Mouse (Mus musculus): Measurements from ENCODE around the gene Plxdc2. TPM values are rescaled to one million over a fixed set of nuclear protein-coding genes. Genes with fewer than 3 reads are reported as not detected.

The Plxdc2 gene
- polyA plus RNA-seq, 1 experiment from 2014 or later, result 25.3 TPM

- H3K36me3 ChIP-seq (ENCODE audit: control insufficient read depth, insufficient read depth, low read length), result no peaks in the 10 kb centered on the region
- H3K4me3 ChIP-seq (ENCODE audit: low read depth, low read length), result no peak overlapping the region
- H3K27ac ChIP-seq (ENCODE audit: low read depth, low read length), result no peak overlapping the region
- no peaks in the 10 kb centered on the region for H3K9me3 ChIP-seq (ENCODE audit: control insufficient read depth, low read length)
- no peaks in the 10 kb centered on the region for H3K4me1 ChIP-seq (ENCODE audit: control insufficient read depth, insufficient read depth, low read length)
- H3K27me3 ChIP-seq (ENCODE audit: control insufficient read depth, insufficient read depth, low read length), result no peaks in the 10 kb centered on the region
- no peak overlapping the region for H3K4me2 ChIP-seq (ENCODE audit: low read depth, low read length)
- ATAC-seq (ENCODE audit: low read depth), result no peak
- 91% methylated on average over 2 of the region's 2 CpGs for WGBS
- H3K9ac ChIP-seq (replicated peaks; ENCODE audit: low read depth, low read length), result no peak overlapping the region
Measured at GRCm38 (mm10) chr2:16651713-16652112, 295.6 kb downstream of the Plxdc2 start.

- Histone ChIP-seq H3K9me3 (ENCODE audit: control insufficient read depth, low read length) (no peaks in the 10 kb centered on the region), H3K36me3 (ENCODE audit: control insufficient read depth, insufficient read depth, low read length) (no peaks in the 10 kb centered on the region), H3K4me2 (ENCODE audit: low read depth, low read length) (no peak overlapping the region), H3K27me3 (ENCODE audit: control insufficient read depth, insufficient read depth, low read length) (no peaks in the 10 kb centered on the region), H3K4me1 (ENCODE audit: control insufficient read depth, insufficient read depth, low read length) (no peaks in the 10 kb centered on the region), H3K27ac (ENCODE audit: low read depth, low read length) (no peak overlapping the region), H3K9ac (replicated peaks; ENCODE audit: low read depth, low read length) (no peak overlapping the region), H3K4me3 (ENCODE audit: low read depth, low read length) (no peak overlapping the region)
- 14% methylated on average over 1 of the region's 1 CpGs for WGBS
- no peak for ATAC-seq (ENCODE audit: low read depth)
Measured at GRCm38 (mm10) chr2:16664516-16664915, 308.4 kb downstream of the Plxdc2 start.

GRCm38 (mm10) chr2:16668391-16668790, 312.3 kb downstream of the Plxdc2 start:
- Histone ChIP-seq H3K4me2 (ENCODE audit: low read depth, low read length) (no peak overlapping the region), H3K4me1 (ENCODE audit: control insufficient read depth, insufficient read depth, low read length) (no peaks in the 10 kb centered on the region), H3K9me3 (ENCODE audit: control insufficient read depth, low read length) (no peaks in the 10 kb centered on the region), H3K27ac (ENCODE audit: low read depth, low read length) (no peak overlapping the region), H3K27me3 (ENCODE audit: control insufficient read depth, insufficient read depth, low read length) (no peaks in the 10 kb centered on the region), H3K9ac (replicated peaks; ENCODE audit: low read depth, low read length) (no peak overlapping the region), H3K36me3 (ENCODE audit: control insufficient read depth, insufficient read depth, low read length) (no peaks in the 10 kb centered on the region), H3K4me3 (ENCODE audit: low read depth, low read length) (no peak overlapping the region)
- no peak for ATAC-seq (ENCODE audit: low read depth)
- WGBS, result 96% methylated on average over 1 of the region's 1 CpGs

- ATAC-seq (ENCODE audit: low read depth), result no peak
- Histone ChIP-seq H3K4me3 (ENCODE audit: low read depth, low read length) (no peak overlapping the region), H3K27me3 (ENCODE audit: control insufficient read depth, insufficient read depth, low read length) (no peaks in the 10 kb centered on the region), H3K27ac (ENCODE audit: low read depth, low read length) (no peak overlapping the region), H3K4me2 (ENCODE audit: low read depth, low read length) (no peak overlapping the region), H3K9ac (replicated peaks; ENCODE audit: low read depth, low read length) (no peak overlapping the region), H3K9me3 (ENCODE audit: control insufficient read depth, low read length) (no peaks in the 10 kb centered on the region), H3K36me3 (ENCODE audit: control insufficient read depth, insufficient read depth, low read length) (no peaks in the 10 kb centered on the region), H3K4me1 (ENCODE audit: control insufficient read depth, insufficient read depth, low read length) (no peaks in the 10 kb centered on the region)
- 95% methylated on average over 3 of the region's 3 CpGs for WGBS
Measured at GRCm38 (mm10) chr2:16682905-16683304, 326.8 kb downstream of the Plxdc2 start.

GRCm38 (mm10) chr2:16683739-16684138, 327.6 kb downstream of the Plxdc2 start:
- Histone ChIP-seq H3K4me1 (ENCODE audit: control insufficient read depth, insufficient read depth, low read length) (no peaks in the 10 kb centered on the region), H3K9ac (replicated peaks; ENCODE audit: low read depth, low read length) (no peak overlapping the region), H3K27me3 (ENCODE audit: control insufficient read depth, insufficient read depth, low read length) (no peaks in the 10 kb centered on the region), H3K9me3 (ENCODE audit: control insufficient read depth, low read length) (no peaks in the 10 kb centered on the region), H3K4me2 (ENCODE audit: low read depth, low read length) (no peak overlapping the region), H3K27ac (ENCODE audit: low read depth, low read length) (no peak overlapping the region), H3K36me3 (ENCODE audit: control insufficient read depth, insufficient read depth, low read length) (no peaks in the 10 kb centered on the region), H3K4me3 (ENCODE audit: low read depth, low read length) (no peak overlapping the region)
- WGBS, result 90% methylated on average over 3 of the region's 3 CpGs
- ATAC-seq (ENCODE audit: low read depth), result no peak

GRCm38 (mm10) chr2:16684529-16684928, 328.4 kb downstream of the Plxdc2 start:
- ATAC-seq (ENCODE audit: low read depth), result no peak
- Histone ChIP-seq H3K9ac (replicated peaks; ENCODE audit: low read depth, low read length) (no peak overlapping the region), H3K36me3 (ENCODE audit: control insufficient read depth, insufficient read depth, low read length) (no peaks in the 10 kb centered on the region), H3K27ac (ENCODE audit: low read depth, low read length) (no peak overlapping the region), H3K9me3 (ENCODE audit: control insufficient read depth, low read length) (no peaks in the 10 kb centered on the region), H3K4me3 (ENCODE audit: low read depth, low read length) (no peak overlapping the region), H3K4me1 (ENCODE audit: control insufficient read depth, insufficient read depth, low read length) (no peaks in the 10 kb centered on the region), H3K4me2 (ENCODE audit: low read depth, low read length) (no peak overlapping the region), H3K27me3 (ENCODE audit: control insufficient read depth, insufficient read depth, low read length) (no peaks in the 10 kb centered on the region)
- 84% methylated on average over 1 of the region's 1 CpGs for WGBS

- H3K9ac ChIP-seq (replicated peaks; ENCODE audit: low read depth, low read length), result no peak overlapping the region
- ATAC-seq (ENCODE audit: low read depth), result no peak
- no peaks in the 10 kb centered on the region for H3K9me3 ChIP-seq (ENCODE audit: control insufficient read depth, low read length)
- 65% methylated on average over 2 of the region's 2 CpGs for WGBS
- no peaks in the 10 kb centered on the region for H3K4me1 ChIP-seq (ENCODE audit: control insufficient read depth, insufficient read depth, low read length)
- H3K27ac ChIP-seq (ENCODE audit: low read depth, low read length), result no peak overlapping the region
- H3K36me3 ChIP-seq (ENCODE audit: control insufficient read depth, insufficient read depth, low read length), result no peaks in the 10 kb centered on the region
- H3K4me2 ChIP-seq (ENCODE audit: low read depth, low read length), result no peak overlapping the region
- no peaks in the 10 kb centered on the region for H3K27me3 ChIP-seq (ENCODE audit: control insufficient read depth, insufficient read depth, low read length)
- H3K4me3 ChIP-seq (ENCODE audit: low read depth, low read length), result no peak overlapping the region
Measured at GRCm38 (mm10) chr2:16696390-16696789, 340.3 kb downstream of the Plxdc2 start.

- no peak overlapping the region for H3K27ac ChIP-seq (ENCODE audit: low read depth, low read length)
- H3K4me2 ChIP-seq (ENCODE audit: low read depth, low read length), result no peak overlapping the region
- H3K9ac ChIP-seq (replicated peaks; ENCODE audit: low read depth, low read length), result no peak overlapping the region
- no peaks in the 10 kb centered on the region for H3K9me3 ChIP-seq (ENCODE audit: control insufficient read depth, low read length)
- no peaks in the 10 kb centered on the region for H3K27me3 ChIP-seq (ENCODE audit: control insufficient read depth, insufficient read depth, low read length)
- no peaks in the 10 kb centered on the region for H3K4me1 ChIP-seq (ENCODE audit: control insufficient read depth, insufficient read depth, low read length)
- no peak for ATAC-seq (ENCODE audit: low read depth)
- H3K36me3 ChIP-seq (ENCODE audit: control insufficient read depth, insufficient read depth, low read length), result no peaks in the 10 kb centered on the region
- WGBS, result 78% methylated on average over 5 of the region's 5 CpGs
- H3K4me3 ChIP-seq (ENCODE audit: low read depth, low read length), result no peak overlapping the region
Measured at GRCm38 (mm10) chr2:16697181-16697580, 341.1 kb downstream of the Plxdc2 start.

- H3K27ac ChIP-seq (ENCODE audit: low read depth, low read length), result no peak overlapping the region
- ATAC-seq (ENCODE audit: low read depth), result no peak
- H3K4me3 ChIP-seq (ENCODE audit: low read depth, low read length), result no peak overlapping the region
- no peaks in the 10 kb centered on the region for H3K36me3 ChIP-seq (ENCODE audit: control insufficient read depth, insufficient read depth, low read length)
- no peak overlapping the region for H3K4me2 ChIP-seq (ENCODE audit: low read depth, low read length)
- no peaks in the 10 kb centered on the region for H3K27me3 ChIP-seq (ENCODE audit: control insufficient read depth, insufficient read depth, low read length)
- no peaks in the 10 kb centered on the region for H3K4me1 ChIP-seq (ENCODE audit: control insufficient read depth, insufficient read depth, low read length)
- 86% methylated on average over 2 of the region's 2 CpGs for WGBS
- no peaks in the 10 kb centered on the region for H3K9me3 ChIP-seq (ENCODE audit: control insufficient read depth, low read length)
- H3K9ac ChIP-seq (replicated peaks; ENCODE audit: low read depth, low read length), result no peak overlapping the region
Measured at GRCm38 (mm10) chr2:16706227-16706626, 350.1 kb downstream of the Plxdc2 start.

GRCm38 (mm10) chr2:16709885-16710284, 353.8 kb downstream of the Plxdc2 start:
- H3K4me2 ChIP-seq (ENCODE audit: low read depth, low read length), result no peak overlapping the region
- 85% methylated on average over 6 of the region's 6 CpGs for WGBS
- H3K4me3 ChIP-seq (ENCODE audit: low read depth, low read length), result no peak overlapping the region
- no peaks in the 10 kb centered on the region for H3K4me1 ChIP-seq (ENCODE audit: control insufficient read depth, insufficient read depth, low read length)
- H3K27ac ChIP-seq (ENCODE audit: low read depth, low read length), result no peak overlapping the region
- H3K9ac ChIP-seq (replicated peaks; ENCODE audit: low read depth, low read length), result no peak overlapping the region
- H3K9me3 ChIP-seq (ENCODE audit: control insufficient read depth, low read length), result no peaks in the 10 kb centered on the region
- H3K27me3 ChIP-seq (ENCODE audit: control insufficient read depth, insufficient read depth, low read length), result no peaks in the 10 kb centered on the region
- H3K36me3 ChIP-seq (ENCODE audit: control insufficient read depth, insufficient read depth, low read length), result no peaks in the 10 kb centered on the region
- ATAC-seq (ENCODE audit: low read depth), result no peak
